Mouse (Mus musculus) ovary, postnatal 36 days (tissue): ENCODE results near the gene Armh2.
"Not testable (repeated sequence)": the region's sequence is repeated elsewhere in the genome, so short reads cannot be mapped to it uniquely, and the experiment has no call there.

ENCODE experiments used
- DNase-seq: peaks from one replicate; pipeline ENCODE4 v3.0.0; 2022; ENCODE audit warnings: low spot score, mixed read lengths

Gene Armh2

DNA sequence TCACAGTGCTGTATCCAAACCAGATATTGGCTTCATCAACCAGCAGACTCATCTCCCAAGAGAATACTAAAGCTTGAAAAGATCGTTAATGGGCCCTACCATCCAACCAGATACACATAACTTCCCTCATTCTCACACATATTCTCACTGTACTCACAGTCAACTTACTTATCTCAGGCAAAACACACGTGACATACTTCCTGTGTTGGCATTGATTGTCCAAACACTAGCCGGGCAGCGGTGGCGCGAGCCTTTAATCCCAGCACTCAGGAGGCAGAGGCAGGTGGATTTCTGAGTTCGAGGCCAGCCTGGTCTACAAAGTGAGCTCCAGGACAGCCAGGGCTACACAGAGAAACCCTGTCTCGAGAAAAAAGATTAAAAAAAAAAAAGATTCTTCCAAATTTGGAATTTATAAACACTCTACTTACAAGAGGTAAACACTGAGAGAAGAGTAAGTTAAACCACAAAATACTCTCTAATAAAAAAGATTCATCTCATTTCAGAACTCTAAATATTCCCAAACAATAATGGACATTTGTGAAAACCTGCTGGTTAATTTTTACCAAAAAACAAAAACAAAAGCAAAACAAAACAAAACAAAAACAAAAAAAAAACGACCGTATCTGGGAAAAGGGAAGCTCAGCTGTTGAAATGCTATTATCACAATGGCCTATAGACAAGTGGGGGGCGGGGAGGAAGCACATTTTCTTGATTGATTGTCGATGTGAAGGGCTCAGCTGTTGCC, 17.0 kb downstream of the Armh2 start:
- DNase-seq: no peak

GRCm38 (mm10) chr13:24759451-24759850, 18.4 kb downstream of the Armh2 start:
- no peak for DNase-seq

DNA sequence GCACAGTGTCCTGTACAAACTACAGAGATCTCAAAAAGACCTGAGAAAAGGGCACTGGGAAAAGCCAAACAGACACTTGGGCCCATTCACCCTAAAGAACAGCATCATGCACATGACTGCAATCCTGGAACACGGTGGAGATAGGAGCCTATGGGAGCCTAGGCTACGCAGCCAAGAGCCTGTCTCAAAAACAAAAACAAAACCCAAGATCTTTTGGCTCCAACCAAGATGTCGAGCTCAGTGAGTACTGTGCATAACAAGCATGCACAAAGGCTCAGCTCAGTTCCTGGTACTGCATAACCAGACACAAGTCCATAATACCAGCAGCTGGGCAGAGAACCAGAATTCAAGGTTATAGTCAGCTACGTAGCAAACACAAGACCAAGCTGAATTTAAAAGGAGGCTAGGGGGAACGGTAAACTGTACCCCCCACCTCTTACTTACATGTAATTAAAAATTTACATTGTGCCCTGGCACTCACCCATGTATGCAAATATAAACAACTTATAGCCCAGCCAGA, 19.4 kb downstream of the Armh2 start:
- DNase-seq: no peak

DNA sequence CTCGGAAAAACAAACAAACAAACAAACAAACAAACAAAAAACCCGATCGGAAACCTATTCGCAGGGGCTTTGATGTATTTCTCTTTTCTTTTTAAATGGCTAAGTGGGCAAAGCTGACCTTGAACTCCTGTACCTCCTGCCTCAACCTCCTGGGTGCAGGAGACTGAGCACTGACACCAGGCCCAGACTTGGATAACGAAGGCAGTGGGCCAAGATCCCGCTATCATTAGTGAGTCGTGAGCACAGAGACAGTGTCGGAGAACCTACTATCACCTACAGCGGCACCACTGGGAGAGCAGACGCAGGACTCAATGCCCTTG, 20.0 kb downstream of the Armh2 start:
- DNase-seq: no peak

DNA sequence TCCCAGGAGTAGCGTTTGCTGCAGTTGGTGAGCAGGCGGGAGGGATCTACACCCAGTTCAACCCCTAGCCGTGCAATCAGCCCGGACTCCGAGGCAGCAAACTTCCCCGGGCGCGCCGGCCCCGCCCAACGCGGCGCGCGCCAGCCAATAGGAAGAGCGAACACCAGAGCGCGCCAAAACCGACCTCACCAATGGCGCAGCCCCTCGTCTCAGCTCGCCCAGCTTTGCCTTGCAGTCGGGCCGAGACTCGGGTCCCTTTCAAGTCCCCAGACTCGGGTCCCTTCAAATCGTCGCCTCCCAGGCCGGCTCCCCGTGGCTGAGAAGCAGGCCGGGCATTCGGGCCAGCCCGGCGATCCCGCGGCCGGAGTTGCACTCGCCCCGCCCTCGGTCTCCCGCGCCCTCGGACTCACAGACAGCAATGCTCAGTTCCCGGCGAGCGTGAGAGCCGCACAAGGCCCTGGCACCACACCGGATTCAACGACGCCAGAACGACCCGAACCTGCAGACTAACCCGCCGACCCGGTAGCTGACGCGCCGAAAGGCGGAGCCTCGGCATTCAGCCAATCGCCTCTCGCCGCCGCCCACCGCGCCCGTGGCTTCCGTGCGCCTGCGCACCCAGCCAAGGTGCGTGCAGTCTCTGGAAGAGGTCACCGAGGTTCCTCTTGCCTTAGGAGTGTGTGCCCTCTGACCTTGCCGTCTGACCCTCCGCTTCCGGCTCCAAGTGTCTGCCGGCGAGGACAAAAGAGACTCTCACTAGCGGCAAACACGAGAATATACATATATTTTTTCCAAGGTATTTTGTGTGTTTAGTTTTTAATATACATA, 20.6 kb downstream of the Armh2 start, which contains the start of gene Gmnn:
Gene Gmnn (minus strand): TSS at position 521 of the 825 bp plus-strand sequence.
- peak; percentile 88 for DNase-seq

- no peak for DNase-seq
Observed at GRCm38 (mm10) chr13:24762254-24762653, 21.2 kb downstream of the Armh2 start.

- DNase-seq: not testable (repeated sequence)
Observed at GRCm38 (mm10) chr13:24767809-24768208, 26.8 kb downstream of the Armh2 start.

DNA sequence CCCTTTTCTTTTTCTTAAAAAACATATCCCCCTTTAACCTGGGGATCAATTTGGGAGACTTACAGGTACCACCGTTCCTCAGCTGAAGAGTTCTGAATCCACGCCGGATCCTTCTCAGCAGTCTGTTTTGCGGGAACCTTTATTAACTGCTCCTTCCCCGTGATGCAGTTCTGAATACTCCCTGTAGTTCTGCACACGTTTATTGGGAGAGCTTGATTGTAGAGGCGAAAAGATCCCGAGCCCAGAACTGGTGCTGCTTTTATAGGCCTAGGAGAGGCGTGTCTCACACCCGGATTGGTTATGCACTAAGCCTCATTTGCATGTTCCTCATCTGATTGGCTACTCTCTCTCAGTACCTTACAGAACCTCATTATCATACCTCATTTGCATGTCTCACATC, 30.4 kb downstream of the Armh2 start:
- not testable (repeated sequence) for DNase-seq

DNA sequence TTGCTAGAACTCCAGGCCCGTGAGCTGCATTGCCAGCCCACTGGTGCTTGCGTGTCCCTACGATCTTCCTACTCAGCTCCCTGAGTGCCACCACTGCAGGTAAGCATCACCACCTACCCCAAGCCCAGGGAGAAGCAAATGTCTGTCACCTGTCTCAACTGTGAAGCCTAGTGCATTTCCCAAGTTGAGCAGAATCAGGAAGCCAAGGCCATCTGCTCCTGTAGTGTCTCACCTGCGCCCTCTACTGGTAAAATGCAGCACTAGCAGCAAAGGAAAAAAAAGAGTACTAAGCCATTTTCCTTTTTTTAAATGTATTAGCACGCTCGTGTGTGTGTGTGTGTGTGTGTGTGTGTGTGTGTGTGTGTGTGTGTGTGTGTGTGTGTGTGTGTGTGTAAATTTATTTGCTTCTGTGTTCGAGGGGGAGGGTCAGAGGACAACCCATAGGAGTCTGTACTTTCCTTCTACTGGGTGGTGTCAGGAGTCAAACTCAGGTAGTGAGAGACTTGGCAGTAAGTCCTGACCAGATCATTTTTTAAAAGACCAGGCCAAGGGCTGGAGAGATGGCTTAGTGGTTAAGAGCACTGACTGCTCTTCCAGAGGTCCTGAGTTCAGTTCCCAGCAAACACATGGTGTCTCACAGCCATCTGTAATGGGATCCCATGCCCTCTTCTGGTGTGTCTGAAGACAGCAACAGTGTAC, 35.3 kb downstream of the Armh2 start:
- no peak for DNase-seq

- DNase-seq: no peak
Observed at GRCm38 (mm10) chr13:24778026-24778425, 37.0 kb downstream of the Armh2 start.

- DNase-seq: no peak
Observed at GRCm38 (mm10) chr13:24778706-24779380, 37.8 kb downstream of the Armh2 start.

DNA sequence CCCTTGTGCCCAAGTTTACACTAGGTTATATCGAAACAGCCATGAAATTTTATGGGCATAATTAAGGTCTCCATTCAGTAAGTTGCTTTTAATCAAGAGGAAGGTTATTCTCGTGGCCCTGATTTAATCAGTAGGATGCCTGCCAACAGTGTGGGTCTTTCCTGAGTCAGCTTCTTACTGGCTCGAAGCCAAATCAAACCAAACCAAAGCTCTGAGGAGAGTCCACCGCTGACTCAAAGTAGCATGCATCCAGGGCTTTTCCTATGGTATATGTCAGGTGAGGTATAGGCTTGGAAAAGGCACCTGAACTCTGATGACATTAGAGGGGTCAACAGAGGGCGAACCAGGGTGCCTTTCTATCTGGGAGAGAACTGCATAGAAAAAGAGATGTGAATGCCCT, 40.9 kb downstream of the Armh2 start:
- DNase-seq: no peak

DNA sequence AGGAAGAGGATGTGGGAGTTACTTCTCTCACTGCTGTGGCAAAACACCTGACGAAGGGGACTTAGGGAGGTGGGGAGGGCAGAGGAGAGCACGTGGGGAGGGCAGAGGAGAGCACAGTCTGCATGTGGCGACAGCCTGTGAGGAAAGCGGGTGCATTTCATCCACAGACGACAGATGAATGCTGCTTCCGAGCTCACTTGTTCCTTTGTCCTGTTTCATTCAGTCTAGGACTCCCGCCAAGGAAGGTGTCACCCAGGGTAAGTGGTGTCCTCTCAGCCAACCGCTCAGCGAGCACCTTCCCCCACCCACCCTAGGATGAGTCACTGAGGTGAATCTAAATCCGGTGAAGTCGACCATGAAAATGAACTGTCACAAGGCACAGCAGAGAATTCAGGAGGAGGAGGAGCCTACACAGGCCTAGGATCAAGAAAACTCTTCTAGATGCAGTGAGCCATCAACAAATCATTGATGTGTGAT, 45.0 kb downstream of the Armh2 start:
- DNase-seq: no peak

GRCm38 (mm10) chr13:24787477-24787876, 46.4 kb downstream of the Armh2 start:
- no peak for DNase-seq

DNA sequence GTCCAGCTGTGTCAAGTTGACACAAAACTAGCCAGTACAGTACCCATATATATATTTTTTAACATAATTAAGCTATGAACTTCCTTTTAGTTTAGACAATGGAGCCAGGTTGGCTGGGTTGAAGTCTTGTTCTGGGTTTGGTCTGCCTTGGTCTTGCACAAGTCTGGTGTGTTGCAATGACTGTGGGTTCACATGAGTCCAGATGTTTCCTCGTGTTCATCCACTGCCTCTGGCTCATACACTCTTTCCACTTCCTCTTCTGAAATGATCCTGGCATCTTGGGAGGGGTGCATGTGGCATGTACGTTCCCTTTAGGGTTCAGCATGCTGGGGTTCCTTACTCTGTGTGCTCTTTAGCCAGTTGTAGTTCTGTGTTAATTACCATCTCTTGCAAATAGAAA, 50.3 kb downstream of the Armh2 start:
- DNase-seq: no peak

- DNase-seq: no peak
Observed at GRCm38 (mm10) chr13:24792411-24793045, 51.5 kb downstream of the Armh2 start.
